Mouse (Mus musculus) testis, adult 2 months (tissue): ENCODE data around the gene Ush1g. TPM values are rescaled to one million over a fixed set of nuclear protein-coding genes. Genes with fewer than 3 reads are reported as not detected.
A peak's percentile ranks its signal among the peaks of the same experiment; 100 is the strongest.

ENCODE experiments used
- H3K27ac ChIP-seq: fragments of 200-500 bp; 2 replicates; pipeline ENCODE4 v1.5.1; 2012; ENCODE audit warnings: low read depth, low read length; ENCODE audit not compliant: control insufficient read depth, insufficient read depth
- H3K27me3 ChIP-seq: fragments of 200-500 bp; 2 replicates; pipeline ENCODE4 v1.6.1; 2012; ENCODE audit warnings: mild to moderate bottlenecking, low read length, moderate library complexity; ENCODE audit not compliant: control insufficient read depth, insufficient read depth
- H3K36me3 ChIP-seq: fragments of 200-500 bp; 2 replicates; pipeline ENCODE4 v1.6.1; 2012; ENCODE audit warnings: mild to moderate bottlenecking, low read length; ENCODE audit not compliant: control insufficient read depth, insufficient read depth
- H3K4me1 ChIP-seq: fragments of 200-500 bp; 2 replicates; pipeline ENCODE4 v1.6.1; 2012; ENCODE audit warnings: low read length; ENCODE audit not compliant: control insufficient read depth, insufficient read depth
- H3K4me3 ChIP-seq: fragments of 200-500 bp; 2 replicates; pipeline ENCODE4 v1.5.1; 2012; ENCODE audit warnings: low read depth, mild to moderate bottlenecking, low read length, moderate library complexity, mixed read lengths; ENCODE audit not compliant: control insufficient read depth
- CTCF ChIP-seq: fragments of 200-500 bp; IDR thresholded peaks from 2 replicates; pipeline ENCODE4 v1.5.1; 2012; ENCODE audit warnings: low read depth, mild to moderate bottlenecking, inconsistent platforms, low read length, moderate library complexity; ENCODE audit not compliant: control insufficient read depth, insufficient read depth, insufficient replicate concordance
- POLR2A ChIP-seq: fragments of 200-500 bp; IDR thresholded peaks from 2 replicates; pipeline ENCODE4 v1.6.1; 2012; ENCODE audit warnings: low read depth, mild to moderate bottlenecking, inconsistent platforms, low read length, moderate library complexity; ENCODE audit not compliant: control insufficient read depth
- polyA plus RNA-seq: library from polyadenylated mRNA; depleted of rRNA; stranded (reverse); fragments of >200 nt; gene quantifications from 2 replicates; pipeline ENCODE4 v1.2.3, GENCODE M21; 2012

Ush1g gene
- polyA plus RNA-seq, 1 experiment, result 4.1 TPM

DNA sequence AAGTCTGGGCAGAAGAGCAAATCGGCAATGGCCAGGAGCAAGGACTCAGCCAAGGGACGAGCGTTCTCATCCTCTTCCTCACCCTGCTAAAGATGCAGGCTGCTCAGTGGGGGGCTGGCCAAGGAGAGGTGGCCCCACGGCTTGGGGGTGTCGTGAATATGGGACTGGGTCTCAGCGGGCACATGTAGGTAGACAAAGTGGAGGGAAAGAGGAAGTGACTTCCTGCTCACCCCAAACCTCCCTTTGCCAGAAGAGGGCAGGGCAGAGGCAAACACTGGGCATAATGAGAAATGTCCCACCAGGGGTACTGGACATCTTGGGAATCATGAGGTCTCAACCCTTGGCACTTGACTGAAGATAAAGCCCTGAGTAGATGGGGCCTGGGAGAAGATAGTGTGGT is 37.9 kb upstream of the Ush1g start:
- TF ChIP-seq CTCF (no peak), POLR2A (no peak)
- no peak overlapping the region for H3K27ac ChIP-seq

DNA sequence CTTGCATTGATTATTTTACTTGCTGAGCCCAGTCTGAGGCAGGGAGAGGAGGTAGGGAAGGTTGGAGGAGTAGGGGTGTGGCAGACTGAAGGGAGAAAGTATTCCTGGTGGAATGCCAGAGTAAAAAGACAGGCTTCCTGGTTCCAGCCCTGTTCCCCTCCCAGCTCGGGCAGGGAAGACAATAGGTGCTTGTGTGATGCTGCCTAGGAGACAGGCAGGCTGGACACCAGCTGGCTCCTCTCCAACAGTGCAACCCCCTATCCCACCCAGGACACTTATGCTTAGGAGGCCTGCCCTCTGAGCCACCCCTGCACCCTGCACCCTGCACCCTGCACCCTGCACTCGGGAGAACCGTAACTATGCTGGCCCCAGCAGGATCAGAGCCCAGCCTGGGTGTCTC is 37.5 kb upstream of the Ush1g start:
- H3K27me3 ChIP-seq, result no peaks in the 10 kb centered on the region
- H3K4me1 ChIP-seq, result peaks cover 3% of the 10 kb centered on the region
- H3K4me3 ChIP-seq, result no peak overlapping the region
- H3K36me3 ChIP-seq, result no peaks in the 10 kb centered on the region
- TF ChIP-seq POLR2A (no peak), CTCF (no peak)
- no peak overlapping the region for H3K27ac ChIP-seq

More for the DNA sequence above, 37.9 kb upstream of the Ush1g start:
- Histone ChIP-seq H3K4me1 (no peaks in the 10 kb centered on the region), H3K36me3 (no peaks in the 10 kb centered on the region), H3K4me3 (no peak overlapping the region), H3K27me3 (no peaks in the 10 kb centered on the region)

DNA sequence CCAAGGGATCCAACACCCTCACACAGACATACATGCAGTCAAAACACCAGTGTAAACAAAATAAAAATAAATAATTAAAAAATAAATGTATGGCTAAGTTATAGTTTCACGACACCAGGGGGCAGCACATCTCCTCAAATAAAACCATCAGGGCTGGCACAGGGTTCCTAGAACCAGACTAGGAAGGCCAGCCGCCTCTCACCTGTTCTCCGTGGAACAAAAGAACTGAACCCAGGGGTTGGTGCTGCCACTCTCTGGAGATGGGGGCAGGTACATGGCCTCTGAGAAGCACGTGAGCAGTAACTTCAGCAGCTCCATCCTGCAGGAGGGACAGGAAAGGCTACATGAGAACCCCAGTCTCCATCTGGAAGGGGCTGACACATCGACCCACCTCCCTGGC is 36.6 kb upstream of the Ush1g start:
- no peaks in the 10 kb centered on the region for H3K36me3 ChIP-seq
- H3K4me3 ChIP-seq, result no peak overlapping the region
- TF ChIP-seq POLR2A (no peak), CTCF (no peak)
- no peaks in the 10 kb centered on the region for H3K27me3 ChIP-seq
- peaks cover 4% of the 10 kb centered on the region for H3K4me1 ChIP-seq
- H3K27ac ChIP-seq, result no peak overlapping the region

DNA sequence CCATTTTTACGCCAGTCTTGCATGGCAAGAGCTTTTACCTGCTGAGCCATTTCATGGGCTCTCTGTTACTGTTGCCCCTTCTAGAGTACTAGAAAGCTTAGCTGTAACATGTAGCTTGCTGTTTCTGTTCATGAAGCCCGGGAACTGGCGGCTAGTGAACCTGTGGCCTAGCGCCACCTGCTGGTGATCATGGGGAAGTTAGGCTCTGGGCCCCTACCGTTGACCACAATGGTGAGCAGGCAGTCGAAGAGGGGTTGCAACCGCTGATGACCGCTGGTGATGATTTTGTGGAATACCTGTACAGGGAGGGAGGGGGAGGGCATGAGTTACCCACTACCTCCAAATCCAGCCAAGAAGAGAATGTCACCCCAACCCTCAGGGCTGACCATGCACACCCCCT is 32.3 kb upstream of the Ush1g start:
- H3K27me3 ChIP-seq, result no peaks in the 10 kb centered on the region
- no peaks in the 10 kb centered on the region for H3K36me3 ChIP-seq
- no peak overlapping the region for H3K4me3 ChIP-seq
- H3K4me1 ChIP-seq, result peaks cover 4% of the 10 kb centered on the region
- H3K27ac ChIP-seq, result no peak overlapping the region
- no peak for TF ChIP-seq POLR2A
- TF ChIP-seq CTCF, result peak; percentile 96

DNA sequence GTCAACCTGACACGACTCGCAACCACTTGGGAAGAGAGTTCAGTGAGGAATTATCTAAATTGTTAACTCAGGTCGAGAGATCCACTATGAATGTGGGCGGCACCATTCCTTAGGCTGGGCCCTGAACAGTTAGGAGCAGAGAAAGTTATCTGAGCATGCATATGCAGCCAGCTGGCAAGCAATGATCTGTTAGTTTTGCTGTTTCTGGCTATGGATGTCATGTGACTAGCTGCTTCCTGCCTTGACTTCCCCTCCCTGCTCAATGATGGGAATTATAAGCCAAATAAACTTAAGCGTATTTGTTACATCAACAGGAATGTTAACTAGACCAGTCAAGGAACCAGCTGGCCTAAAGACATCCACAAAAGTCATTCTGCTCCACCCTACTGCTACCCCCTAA is 31.5 kb upstream of the Ush1g start:
- H3K27ac ChIP-seq, result no peak overlapping the region
- TF ChIP-seq CTCF (no peak), POLR2A (no peak)
- no peaks in the 10 kb centered on the region for H3K36me3 ChIP-seq
- H3K4me1 ChIP-seq, result peaks cover 4% of the 10 kb centered on the region
- H3K4me3 ChIP-seq, result no peak overlapping the region
- no peaks in the 10 kb centered on the region for H3K27me3 ChIP-seq

DNA sequence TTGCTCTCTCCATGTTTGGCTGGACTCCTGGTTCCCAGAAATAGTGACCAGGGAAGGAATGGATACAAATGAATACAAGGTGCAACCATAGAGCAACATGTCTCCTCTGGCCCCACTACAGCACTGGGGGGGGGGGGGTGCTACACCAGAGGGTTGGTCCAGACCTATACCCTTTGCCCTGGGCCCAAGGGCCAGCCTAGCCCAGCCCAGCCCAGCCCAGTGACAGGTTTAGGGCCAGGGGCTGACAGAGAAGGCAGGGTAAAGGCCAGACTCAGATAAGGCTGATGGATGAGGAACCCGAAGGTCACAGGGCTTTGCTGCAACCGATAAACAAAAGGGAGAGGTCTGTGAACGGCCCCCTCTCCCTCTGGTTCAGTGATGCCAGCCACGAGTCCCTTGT is 28.1 kb upstream of the Ush1g start:
- no peak overlapping the region for H3K4me3 ChIP-seq
- no peaks in the 10 kb centered on the region for H3K36me3 ChIP-seq
- TF ChIP-seq CTCF (no peak), POLR2A (no peak)
- H3K27me3 ChIP-seq, result no peaks in the 10 kb centered on the region
- H3K27ac ChIP-seq, result no peak overlapping the region
- H3K4me1 ChIP-seq, result peaks cover 4% of the 10 kb centered on the region

DNA sequence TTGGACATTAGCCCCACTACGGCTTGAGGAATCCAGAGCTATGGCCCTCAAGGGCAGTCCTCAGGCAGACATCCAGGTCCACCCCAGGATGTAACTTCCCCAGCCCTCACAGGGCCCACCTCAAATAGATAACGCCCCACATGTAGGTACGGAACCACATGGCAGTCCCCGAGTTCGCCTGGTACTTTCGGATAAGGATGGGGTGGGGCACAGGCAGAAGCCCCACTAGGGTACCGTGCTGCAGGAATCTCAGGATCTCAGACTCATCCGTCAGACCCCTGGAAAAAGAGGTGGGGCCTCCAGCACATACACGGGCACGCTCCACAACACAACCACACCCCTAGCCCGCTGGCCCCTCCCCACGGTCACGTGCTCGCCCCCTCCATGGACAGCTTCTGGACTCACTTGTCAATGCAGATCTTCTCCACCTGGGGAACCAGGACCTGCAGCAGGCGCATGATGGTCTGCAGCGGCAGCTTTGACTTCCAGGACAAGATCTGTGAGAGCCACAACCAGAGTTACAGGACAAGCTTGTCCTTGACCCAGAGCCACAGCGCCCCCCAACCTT is 26.9 kb upstream of the Ush1g start:
- no peak overlapping the region for H3K27ac ChIP-seq
- no peak overlapping the region for H3K4me3 ChIP-seq
- TF ChIP-seq POLR2A (no peak), CTCF (no peak)
- peaks cover 4% of the 10 kb centered on the region for H3K4me1 ChIP-seq
- H3K27me3 ChIP-seq, result no peaks in the 10 kb centered on the region
- no peaks in the 10 kb centered on the region for H3K36me3 ChIP-seq

DNA sequence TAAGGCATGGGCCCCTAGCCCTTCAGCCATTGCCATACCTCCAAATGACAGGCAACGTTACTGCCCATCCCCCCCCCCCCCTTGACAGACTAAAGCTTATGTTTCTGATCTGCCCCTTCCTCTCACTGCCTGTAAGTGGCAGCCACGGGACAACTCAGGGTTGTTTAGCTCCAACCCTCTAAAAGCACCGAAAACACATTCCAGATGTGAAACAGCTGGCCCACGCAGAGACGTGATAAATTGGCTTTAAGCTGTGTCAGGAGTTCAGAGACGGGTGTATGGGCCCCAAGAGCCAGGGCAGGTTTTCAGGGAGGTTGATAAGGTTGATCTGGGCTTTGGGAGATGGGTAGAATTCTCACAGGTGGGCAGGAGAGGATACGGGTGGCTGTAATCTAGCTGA is 23.7 kb upstream of the Ush1g start:
- Histone ChIP-seq H3K4me1 (peaks cover 4% of the 10 kb centered on the region), H3K27me3 (no peaks in the 10 kb centered on the region), H3K4me3 (no peak overlapping the region), H3K27ac (no peak overlapping the region), H3K36me3 (no peaks in the 10 kb centered on the region)
- TF ChIP-seq POLR2A (no peak), CTCF (no peak)
